ENCODE assay signal across 8 mouse cellular contexts in the genomic region with DNA sequence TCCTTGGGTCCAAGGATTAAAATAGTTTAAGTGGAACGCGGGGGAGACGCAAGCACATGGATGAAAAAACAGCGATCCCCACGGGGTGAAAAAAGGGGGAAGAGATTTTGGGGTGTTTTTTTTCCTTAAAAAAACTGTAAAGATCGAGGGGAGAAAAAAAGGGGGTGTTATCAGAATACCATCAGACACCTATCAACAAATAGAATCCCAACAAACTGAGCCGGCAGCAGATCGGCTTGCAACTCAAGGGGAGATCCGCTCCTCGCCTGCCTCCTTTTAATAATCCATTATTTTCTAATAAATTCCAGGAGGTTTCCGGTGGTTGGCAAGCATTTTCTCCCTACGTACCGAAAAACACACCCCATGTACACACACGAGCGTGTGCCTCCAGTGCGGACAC. TPM values are rescaled to one million over a fixed set of nuclear protein-coding genes. Genes with fewer than 3 reads are reported as not detected.
DNase-seq lines count a peak whose midpoint lies in the region; ATAC-seq and TF ChIP-seq lines count a peak whose summit lies in the region.

No protein-coding gene starts in this region.

- H3K27ac ChIP-seq in left cerebral cortex, adult 2 months, result peak overlapping the region; percentile 95
- peak overlapping the region; percentile 99 for H3K27ac ChIP-seq in embryonic facial prominence, embryonic 11.5 days (replicated peaks; ENCODE audit: low read depth, low read length)
- H3K27ac ChIP-seq in hindbrain, postnatal 0 days, result peak overlapping the region; percentile 98

- under 1% methylated on average over 16 of the region's 16 CpGs for WGBS in embryonic facial prominence, embryonic 11.5 days
- WGBS in hindbrain, postnatal 0 days, result under 1% methylated on average over 16 of the region's 16 CpGs

- peak overlapping the region; percentile 78 for H3K4me3 ChIP-seq in left cerebral cortex, adult 2 months
- peak overlapping the region; percentile 86 for H3K4me3 ChIP-seq in embryonic facial prominence, embryonic 11.5 days (ENCODE audit: low read depth, low read length)
- H3K4me3 ChIP-seq in hindbrain, postnatal 0 days (ENCODE audit: low read length), result peak overlapping the region; percentile 79
- H3K4me3 ChIP-seq in myocyte, result peak overlapping the region; percentile 97

- peak overlapping the region; percentile 90 for H3K4me2 ChIP-seq in embryonic facial prominence, embryonic 11.5 days (ENCODE audit: low read depth, low read length)
- H3K4me2 ChIP-seq in hindbrain, postnatal 0 days (ENCODE audit: low read depth, low read length), result peak overlapping the region; percentile 96
- H3K4me2 ChIP-seq in myocyte (ENCODE audit: low read depth), result peak overlapping the region; percentile 88

- no peak for TF ChIP-seq CTCF in left cerebral cortex, adult 2 months (IDR thresholded peaks at IDR 0.05)
- no peak for TF ChIP-seq CTCF in hindbrain, postnatal 0 days (IDR thresholded peaks at IDR 0.05; ENCODE audit: low read depth)

- H3ac ChIP-seq in myocyte (ENCODE audit: control insufficient read depth, insufficient read length), result peak overlapping the region; percentile 94

- peaks cover 35% of the 10 kb centered on the region for H3K79me2 ChIP-seq in myocyte (ENCODE audit: control insufficient read depth, insufficient read depth)

- H3K9ac ChIP-seq in embryonic facial prominence, embryonic 11.5 days (replicated peaks; ENCODE audit: low read length), result peak overlapping the region; percentile 97
- peak overlapping the region; percentile 79 for H3K9ac ChIP-seq in hindbrain, postnatal 0 days (replicated peaks; ENCODE audit: low read length)

- no peak for TF ChIP-seq POLR2A in myocyte (IDR thresholded peaks at IDR 0.05; ENCODE audit: insufficient read length, low read depth)

- intact Hi-C loops in left cerebral cortex, adult 2 months (cut with DNase I), result loop anchor here (5.0 kb wide), 3 partner anchors 73 to 217 kb away; no protein-coding TSS in a partner anchor
- intact Hi-C loops in left cerebral cortex, postnatal 36 days (cut with DNase I), result loop anchor here (5.0 to 10.0 kb wide), 2 partner anchors 189 to 237 kb away; no protein-coding TSS in a partner anchor

- no peak for ATAC-seq in embryonic facial prominence, embryonic 11.5 days (replicated peaks; ENCODE audit: insufficient number of reproducible peaks, low FRiP score, low TSS enrichment, low read depth)
- no peak for ATAC-seq in hindbrain, postnatal 0 days
- ATAC-seq in CD4-positive, CD25-positive, alpha-beta regulatory T cell, adult 4 months, result no peak

- H3K9me3 ChIP-seq in embryonic facial prominence, embryonic 11.5 days (replicated peaks; ENCODE audit: control insufficient read depth, low read length), result no peaks in the 10 kb centered on the region
- H3K9me3 ChIP-seq in hindbrain, postnatal 0 days (ENCODE audit: low read length), result no peaks in the 10 kb centered on the region

- no peak for DNase-seq in left cerebral cortex, adult 2 months (ENCODE audit: extremely low spot score in 1 of 2, low spot score in 2 of 2)
- no peak for DNase-seq in left cerebral cortex, postnatal 36 days (ENCODE audit: low spot score in 2 of 2)
- no peak for DNase-seq in embryonic facial prominence, embryonic 11.5 days (ENCODE audit: low spot score)
- DNase-seq in hindbrain, postnatal 0 days (ENCODE audit: low spot score), result no peak
- no peak for DNase-seq in left cerebral cortex, adult 11 months (ENCODE audit: low spot score)
- no peak for DNase-seq in adrenal gland, postnatal 25 days

- H3K36me3 ChIP-seq in embryonic facial prominence, embryonic 11.5 days (replicated peaks; ENCODE audit: control insufficient read depth, insufficient read depth, low read depth, low read length), result no peaks in the 10 kb centered on the region
- no peaks in the 10 kb centered on the region for H3K36me3 ChIP-seq in hindbrain, postnatal 0 days (ENCODE audit: insufficient read depth, low read length)
- no peaks in the 10 kb centered on the region for H3K36me3 ChIP-seq in myocyte (ENCODE audit: control insufficient read depth, insufficient read depth)

- no peaks in the 10 kb centered on the region for H3K4me1 ChIP-seq in embryonic facial prominence, embryonic 11.5 days (ENCODE audit: control insufficient read depth, insufficient read depth, low read length)
- H3K4me1 ChIP-seq in hindbrain, postnatal 0 days (ENCODE audit: insufficient read depth, low read length), result no peaks in the 10 kb centered on the region

- H3K27me3 ChIP-seq in embryonic facial prominence, embryonic 11.5 days (ENCODE audit: control insufficient read depth, insufficient read depth, low read length), result no peaks in the 10 kb centered on the region
- no peaks in the 10 kb centered on the region for H3K27me3 ChIP-seq in hindbrain, postnatal 0 days (ENCODE audit: insufficient read depth, low read length)
- no peaks in the 10 kb centered on the region for H3K27me3 ChIP-seq in myocyte (ENCODE audit: control insufficient read depth, insufficient read depth, insufficient read length)

TF ChIP-seq in myocyte, 11 proteins besides CTCF, POLR2A, EP300 and RAD21:
- TF ChIP-seq TCF3 (IDR thresholded peaks at IDR 0.05; ENCODE audit: insufficient read length, low read depth) (no peak), SRF (IDR thresholded peaks at IDR 0.05; ENCODE audit: control insufficient read depth, insufficient read length, low read depth) (no peak), MAX (IDR thresholded peaks at IDR 0.05; ENCODE audit: low read depth) (no peak), POLR2AphosphoS2 (IDR thresholded peaks at IDR 0.05; ENCODE audit: insufficient read length, low read depth) (no peak), CEBPB (IDR thresholded peaks at IDR 0.05; ENCODE audit: insufficient read depth, poor library complexity, severe bottlenecking) (no peak), REST (IDR thresholded peaks at IDR 0.05; ENCODE audit: insufficient read depth, insufficient read length) (no peak), MYOD1 (IDR thresholded peaks at IDR 0.05; ENCODE audit: control insufficient read depth in 1 of 3, insufficient read length in 2 of 3, low read depth in 2 of 3) (no peak), TCF12 (IDR thresholded peaks at IDR 0.05; ENCODE audit: insufficient read depth, poor library complexity, severe bottlenecking) (no peak), USF1 (IDR thresholded peaks at IDR 0.05; ENCODE audit: low read depth) (no peak), MYOG (IDR thresholded peaks at IDR 0.05; ENCODE audit: control insufficient read depth in 1 of 3, insufficient read depth in 1 of 3, insufficient read length in 2 of 3, low read depth in 2 of 3) (no peak), E2F4 (IDR thresholded peaks at IDR 0.05; ENCODE audit: insufficient read depth) (no peak)
TF ChIP-seq in myocyte: peak in this region for 0.

RNA-seq across cellular contexts. Expression of gene Maml3, which starts 0.7 kb away (rescaled TPM):
- total RNA-seq in left cerebral cortex, adult 2 months (2021), result 10 to 100 TPM; 10.3 to 10.9 TPM
- total RNA-seq in left cerebral cortex, postnatal 36 days (2021), result 10 to 100 TPM in 1 of 2 experiments, 1 to 10 TPM in 1; 6.2 to 11.9 TPM
- polyA plus RNA-seq in embryonic facial prominence, embryonic 11.5 days (2014; fragmentation: Nextera tagmentation; extraction: Ambion mirVana), result 4.4 TPM in 2 replicates
- total RNA-seq in hindbrain, postnatal 0 days (2014; rRNA removed), result 18.0 and 18.8 TPM in 2 replicates
- polyA plus RNA-seq in hindbrain, postnatal 0 days (2015; fragmentation: Nextera tagmentation; extraction: Ambion mirVana), result 4.3 and 4.8 TPM in 2 replicates
- polyA plus RNA-seq in myocyte (2012; fragmentation: generic; extraction: Trizol), result 3.1 TPM
- under 1 TPM; 0.56 to 0.62 TPM for polyA plus RNA-seq in CD4-positive, CD25-positive, alpha-beta regulatory T cell, adult 4 months (2017; shearing (Covaris generic))
- total RNA-seq in adrenal gland, postnatal 25 days (2021), result 8.2 and 11.8 TPM in 2 replicates
